Mouse (Mus musculus) liver, adult 2 months (tissue): ENCODE measurements around the gene Metrnl.

Source experiments
- CTCF ChIP-seq: fragments of 200-500 bp; IDR thresholded peaks from 2 replicates; pipeline ENCODE4 v1.5.1; 2011; ENCODE audit warnings: low read depth, low read length, control low read depth
- POLR2A ChIP-seq: fragments of 200-500 bp; IDR thresholded peaks from 2 replicates; pipeline ENCODE4 v1.6.1; 2011; ENCODE audit warnings: low read length, control low read depth; ENCODE audit not compliant: insufficient read depth; ENCODE audit errors: extremely low read depth

DNA sequence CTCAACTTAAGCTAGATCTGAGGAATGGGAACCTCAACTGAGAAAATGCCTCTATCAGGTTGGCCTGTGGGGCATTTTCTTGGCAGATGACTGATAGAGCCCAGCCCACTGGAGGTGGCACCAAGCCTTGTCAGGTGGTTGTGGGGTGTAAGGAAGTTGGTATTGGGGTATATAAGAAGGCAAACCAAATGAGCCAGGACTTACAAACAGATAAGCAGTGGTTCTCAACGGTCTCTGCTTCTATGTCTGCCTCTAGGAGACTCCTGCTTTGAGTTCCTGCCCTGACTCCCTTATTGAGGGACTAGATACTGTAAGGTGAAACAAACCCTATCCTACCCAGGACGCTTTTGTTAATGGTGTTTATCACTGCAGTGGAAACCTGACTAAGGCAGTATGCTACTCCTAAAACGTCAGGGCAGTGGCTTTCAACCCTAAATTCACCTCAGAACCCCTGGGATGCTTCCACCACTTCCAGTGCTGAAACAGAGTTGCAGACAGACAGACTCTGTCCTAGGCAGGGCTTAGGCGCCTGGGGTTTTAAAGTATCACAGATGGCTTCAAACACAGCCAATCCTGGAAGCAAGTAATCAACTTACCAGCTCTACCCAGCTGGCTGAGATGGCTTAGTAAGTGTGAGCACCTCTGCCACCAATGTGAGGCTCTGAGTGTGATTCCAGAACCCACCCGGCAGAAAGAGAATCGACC, 45.4 kb upstream of the Metrnl start:
- TF ChIP-seq CTCF: no peak
- no peak for TF ChIP-seq POLR2A
